Mouse (Mus musculus): ENCODE data around the gene Tmprss11d. TPM values are rescaled to one million over a fixed set of nuclear protein-coding genes. Genes with fewer than 3 reads are reported as not detected.
"Not testable (repeated sequence)": the region's sequence is repeated elsewhere in the genome, so short reads cannot be mapped to it uniquely, and the experiment has no call there.

Gene Tmprss11d
- polyA plus RNA-seq, 1 experiment: 0.43 TPM

DNA sequence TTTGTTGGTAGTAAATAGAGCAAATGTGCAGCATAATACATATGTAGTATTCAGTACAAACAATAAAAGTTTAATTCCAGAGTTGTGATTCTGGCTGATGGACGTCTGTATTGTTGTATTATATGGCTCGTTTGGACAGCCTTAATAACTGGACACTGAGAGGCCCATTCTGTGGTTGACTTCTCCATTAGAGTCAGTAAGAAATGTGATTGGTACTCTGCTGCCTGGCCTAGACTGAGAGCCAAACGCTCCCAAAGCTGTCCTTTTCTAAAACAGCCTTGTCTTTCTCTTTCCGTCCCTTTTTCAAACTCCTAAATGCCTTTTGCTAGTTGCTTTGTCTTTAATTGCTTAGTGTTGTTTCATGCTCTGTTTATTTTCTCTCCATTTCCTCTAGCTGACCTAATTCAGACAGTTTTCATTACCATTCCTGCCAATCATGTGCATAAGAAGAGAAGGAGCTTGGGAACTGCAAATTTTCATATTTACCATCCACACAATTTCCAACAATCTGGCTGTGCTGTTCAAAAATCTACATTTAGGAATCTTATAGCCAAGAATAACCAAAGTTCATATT, 13.7 kb downstream of the Tmprss11d start:
- Histone ChIP-seq H3K4me1 (ENCODE audit: control insufficient read depth, insufficient read depth, low read length) (no peaks in the 10 kb centered on the region), H3K27ac (ENCODE audit: control insufficient read depth, insufficient read depth, low read depth, low read length) (no peak overlapping the region)
- TF ChIP-seq CTCF (IDR thresholded peaks at IDR 0.05; ENCODE audit: control insufficient read depth, insufficient read depth, insufficient replicate concordance, low read depth, low read length) (no peak), POLR2A (IDR thresholded peaks at IDR 0.05; ENCODE audit: control insufficient read depth, low read depth, low read length) (no peak)

GRCm38 (mm10) chr5:86352966-86353365, 20.3 kb downstream of the Tmprss11d start:
- Histone ChIP-seq H3K27ac (ENCODE audit: control insufficient read depth, insufficient read depth, low read depth, low read length) (no peak overlapping the region), H3K4me1 (ENCODE audit: control insufficient read depth, insufficient read depth, low read length) (no peaks in the 10 kb centered on the region), H3K36me3 (ENCODE audit: control insufficient read depth, insufficient read depth, low read length) (no peaks in the 10 kb centered on the region), H3K27me3 (ENCODE audit: control insufficient read depth, insufficient read depth, low read length) (no peaks in the 10 kb centered on the region), H3K4me3 (ENCODE audit: control insufficient read depth, low read depth, low read length) (no peak overlapping the region)
- TF ChIP-seq CTCF (IDR thresholded peaks at IDR 0.05; ENCODE audit: control insufficient read depth, insufficient read depth, insufficient replicate concordance, low read depth, low read length) (no peak), POLR2A (IDR thresholded peaks at IDR 0.05; ENCODE audit: control insufficient read depth, low read depth, low read length) (no peak)

More for the DNA sequence above, 13.7 kb downstream of the Tmprss11d start:
- H3K27me3 ChIP-seq (ENCODE audit: control insufficient read depth, insufficient read depth, low read length): no peaks in the 10 kb centered on the region
- no peaks in the 10 kb centered on the region for H3K36me3 ChIP-seq (ENCODE audit: control insufficient read depth, insufficient read depth, low read length)
- no peak overlapping the region for H3K4me3 ChIP-seq (ENCODE audit: control insufficient read depth, low read depth, low read length)

GRCm38 (mm10) chr5:86318018-86318956, 54.9 kb downstream of the Tmprss11d start:
- not testable (repeated sequence) for H3K27ac ChIP-seq (ENCODE audit: control insufficient read depth, insufficient read depth, low read depth, low read length); H3K4me3 ChIP-seq (ENCODE audit: control insufficient read depth, low read depth, low read length); H3K27me3 ChIP-seq (ENCODE audit: control insufficient read depth, insufficient read depth, low read length); H3K4me1 ChIP-seq (ENCODE audit: control insufficient read depth, insufficient read depth, low read length); H3K36me3 ChIP-seq (ENCODE audit: control insufficient read depth, insufficient read depth, low read length)

DNA sequence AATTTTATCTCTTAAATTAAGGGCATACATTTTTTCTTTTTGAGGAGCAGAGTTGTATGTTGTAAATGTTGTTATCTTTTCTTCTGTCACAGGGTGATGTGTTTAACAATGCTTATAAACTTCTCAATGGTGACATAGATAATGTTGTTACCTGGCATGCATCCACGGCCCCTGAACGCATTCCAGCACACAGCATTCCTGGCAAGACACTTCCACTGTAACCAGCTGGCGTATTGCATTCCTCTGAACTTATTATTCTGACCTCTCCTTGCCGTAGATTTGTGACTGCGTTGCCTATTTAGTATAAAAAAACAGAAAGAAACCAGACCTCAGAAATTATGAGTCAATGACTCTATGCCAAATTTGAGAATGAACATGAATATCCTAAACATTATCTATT, 67.1 kb downstream of the Tmprss11d start:
- H3K4me3 ChIP-seq (ENCODE audit: control insufficient read depth, low read depth, low read length): no peak overlapping the region
- no peaks in the 10 kb centered on the region for H3K4me1 ChIP-seq (ENCODE audit: control insufficient read depth, insufficient read depth, low read length)
- no peak overlapping the region for H3K27ac ChIP-seq (ENCODE audit: control insufficient read depth, insufficient read depth, low read depth, low read length)
- H3K27me3 ChIP-seq (ENCODE audit: control insufficient read depth, insufficient read depth, low read length): no peaks in the 10 kb centered on the region
- H3K36me3 ChIP-seq (ENCODE audit: control insufficient read depth, insufficient read depth, low read length): no peaks in the 10 kb centered on the region
- TF ChIP-seq POLR2A (IDR thresholded peaks at IDR 0.05; ENCODE audit: control insufficient read depth, low read depth, low read length): no peak
- TF ChIP-seq CTCF (IDR thresholded peaks at IDR 0.05; ENCODE audit: control insufficient read depth, insufficient read depth, insufficient replicate concordance, low read depth, low read length): no peak

DNA sequence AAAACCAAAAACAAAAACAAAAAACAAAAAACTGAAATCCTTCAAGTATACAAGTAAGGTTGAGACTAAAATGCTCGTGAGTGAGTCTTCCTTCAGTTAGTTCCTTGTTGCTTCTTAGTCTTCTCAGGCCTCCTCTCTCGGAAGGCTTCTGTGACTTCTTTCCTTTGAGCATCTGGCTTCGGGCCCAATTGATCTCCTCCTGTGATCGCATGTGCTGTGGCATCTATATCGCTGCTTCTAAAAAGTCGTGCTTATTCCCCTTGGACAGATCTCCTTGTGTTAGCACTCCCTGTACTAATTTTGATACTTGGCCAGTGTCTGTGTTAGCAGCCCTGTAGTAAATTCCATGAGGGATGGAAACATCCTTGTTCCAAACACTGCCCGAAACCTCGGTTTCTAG, 69.3 kb downstream of the Tmprss11d start:
- Histone ChIP-seq H3K4me1 (ENCODE audit: control insufficient read depth, insufficient read depth, low read length) (no peaks in the 10 kb centered on the region), H3K36me3 (ENCODE audit: control insufficient read depth, insufficient read depth, low read length) (no peaks in the 10 kb centered on the region), H3K27me3 (ENCODE audit: control insufficient read depth, insufficient read depth, low read length) (no peaks in the 10 kb centered on the region), H3K4me3 (ENCODE audit: control insufficient read depth, low read depth, low read length) (no peak overlapping the region), H3K27ac (ENCODE audit: control insufficient read depth, insufficient read depth, low read depth, low read length) (no peak overlapping the region)
- TF ChIP-seq POLR2A (IDR thresholded peaks at IDR 0.05; ENCODE audit: control insufficient read depth, low read depth, low read length): no peak
- TF ChIP-seq CTCF (IDR thresholded peaks at IDR 0.05; ENCODE audit: control insufficient read depth, insufficient read depth, insufficient replicate concordance, low read depth, low read length): no peak

- H3K4me3 ChIP-seq (ENCODE audit: control insufficient read depth, low read depth, low read length): no peak within 1 kb of the TSS
- H3K27ac ChIP-seq (ENCODE audit: control insufficient read depth, insufficient read depth, low read depth, low read length): no peak within 1 kb of the TSS
- H3K4me1 ChIP-seq (ENCODE audit: control insufficient read depth, insufficient read depth, low read length): no peaks in the 10 kb centered on the region
- no peaks in the 10 kb centered on the region for H3K27me3 ChIP-seq (ENCODE audit: control insufficient read depth, insufficient read depth, low read length)
- TF ChIP-seq CTCF (IDR thresholded peaks at IDR 0.05; ENCODE audit: control insufficient read depth, insufficient read depth, insufficient replicate concordance, low read depth, low read length) (no peak), POLR2A (IDR thresholded peaks at IDR 0.05; ENCODE audit: control insufficient read depth, low read depth, low read length) (no peak)
- H3K36me3 ChIP-seq (ENCODE audit: control insufficient read depth, insufficient read depth, low read length): no peaks in the 10 kb centered on the region
These were observed 84.0 kb downstream of the Tmprss11d start, which contains the start of gene Tmprss11c for GRCm38 (mm10) chr5:86289208-86289607. Gene Tmprss11c, minus strand, starts transcription at chr5:86289308.

Other genes starting within 250 kb of the Tmprss11d start
- 2.5 and 3.9 TPM in 2 replicates for gene Uba6, start 200.6 kb downstream of the Tmprss11d start, polyA plus RNA-seq (2012; rRNA removed)
- 0.07 and 0.12 TPM in 2 replicates for gene Gnrhr, start 175.5 kb downstream of the Tmprss11d start, polyA plus RNA-seq (2012; rRNA removed)
- gene Tmprss11c, start 84.1 kb downstream of the Tmprss11d start, polyA plus RNA-seq (2012; rRNA removed): not detected in 2 replicates
- gene Tmprss11a, start 95.6 kb upstream of the Tmprss11d start, polyA plus RNA-seq (2012; rRNA removed): not detected in 2 replicates
- gene Tmprss11g, start 145.2 kb upstream of the Tmprss11d start, polyA plus RNA-seq (2012; rRNA removed): not detected in 2 replicates